Mouse (Mus musculus): ENCODE measurements at regions not wholly inside any gene's neighbourhood (a gene's known extent, or its start where the extent isn't known, plus 50 kb on each side); places are given as distances from the start of the nearest gene placed in this dataset.

GRCm38 (mm10) chr9:52301521-52301920, 133.1 kb upstream of the Zc3h12c start:
- no peak for DNase-seq (ENCODE audit: low spot score in 2 of 2)

- no peak for DNase-seq (ENCODE audit: low spot score in 2 of 2)
These were observed 130.0 kb upstream of the Zc3h12c start for GRCm38 (mm10) chr9:52298329-52298728.

- no peak for DNase-seq (ENCODE audit: low spot score in 2 of 2)
These were observed 126.3 kb upstream of the Zc3h12c start for GRCm38 (mm10) chr9:52294699-52295098.

- no peak for DNase-seq (ENCODE audit: low spot score in 2 of 2)
These were observed 120.7 kb upstream of the Zc3h12c start for GRCm38 (mm10) chr9:52289069-52289468.

GRCm38 (mm10) chr9:52287761-52288275, 119.4 kb upstream of the Zc3h12c start:
- no peak for DNase-seq (ENCODE audit: low spot score in 2 of 2)

DNA sequence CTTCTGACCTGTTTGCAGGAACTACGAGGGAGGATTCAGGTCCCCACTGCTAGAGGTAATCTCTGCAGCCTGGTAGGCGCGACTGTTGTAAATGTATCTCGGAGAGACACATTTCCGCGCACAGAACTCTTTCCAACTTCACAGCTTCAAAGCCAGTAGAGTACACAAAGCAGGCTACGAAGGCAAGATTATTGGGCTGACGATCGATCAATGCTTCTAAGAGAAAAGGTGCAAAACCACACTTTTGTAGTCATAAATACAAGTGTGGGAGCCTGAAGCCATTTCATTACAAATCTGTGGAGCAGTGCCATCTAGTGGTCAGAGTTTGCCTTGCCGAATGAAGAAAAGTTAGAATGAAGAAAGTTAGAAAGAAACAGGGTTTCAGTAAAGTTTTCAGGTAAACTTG, 118.9 kb upstream of the Zc3h12c start:
- DNase-seq (ENCODE audit: low spot score in 2 of 2): peak in 1 of 2 experiments; percentile 40

- no peak for DNase-seq (ENCODE audit: low spot score in 2 of 2)
These were observed 117.7 kb upstream of the Zc3h12c start for GRCm38 (mm10) chr9:52286104-52286503.

DNA sequence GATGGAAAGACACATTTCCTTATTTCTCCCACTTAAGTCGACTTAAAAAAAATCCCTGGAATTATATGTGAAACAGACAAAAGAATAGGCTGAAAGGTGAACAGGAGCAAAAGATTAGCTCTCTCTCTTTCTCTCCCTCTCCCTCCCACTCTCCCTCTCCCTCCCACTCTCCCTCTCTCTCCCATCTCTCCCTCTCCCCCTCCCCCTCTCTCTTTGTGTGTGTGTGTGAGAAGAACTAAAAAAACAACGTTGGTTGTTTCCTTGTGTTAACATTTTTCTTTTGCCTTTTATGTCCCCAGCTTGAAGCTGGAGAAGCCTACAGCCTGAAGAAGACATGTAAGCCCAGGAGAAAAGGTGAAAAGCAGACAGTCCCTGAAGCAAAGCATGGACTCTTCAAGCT, 115.2 kb upstream of the Zc3h12c start:
- no peak for DNase-seq (ENCODE audit: low spot score in 2 of 2)

DNA sequence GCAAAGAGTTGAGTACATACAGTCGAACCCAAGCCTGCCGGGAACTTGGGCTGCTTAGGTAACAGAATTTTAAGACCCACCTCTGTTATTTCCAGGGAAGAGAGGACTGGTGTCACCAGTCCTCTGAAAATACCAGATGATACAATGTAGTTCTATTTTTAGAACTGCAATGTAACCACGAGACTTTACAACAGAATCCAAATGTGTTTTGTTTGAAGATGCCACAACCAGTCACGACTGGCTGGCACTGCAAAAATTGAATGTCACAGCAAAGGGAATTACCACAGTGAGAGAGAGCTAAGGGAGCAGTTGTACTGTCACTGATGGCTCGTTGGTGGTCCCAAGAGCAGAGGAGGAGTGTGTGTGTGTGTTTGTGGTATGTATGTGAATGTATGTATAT, 112.6 kb upstream of the Zc3h12c start:
- no peak for DNase-seq (ENCODE audit: low spot score in 2 of 2)

- no peak for DNase-seq (ENCODE audit: low spot score in 2 of 2)
These were observed 112.2 kb upstream of the Zc3h12c start for GRCm38 (mm10) chr9:52280556-52280955.

GRCm38 (mm10) chr9:52278701-52279023, 110.3 kb upstream of the Zc3h12c start:
- no peak for DNase-seq (ENCODE audit: low spot score in 2 of 2)

DNA sequence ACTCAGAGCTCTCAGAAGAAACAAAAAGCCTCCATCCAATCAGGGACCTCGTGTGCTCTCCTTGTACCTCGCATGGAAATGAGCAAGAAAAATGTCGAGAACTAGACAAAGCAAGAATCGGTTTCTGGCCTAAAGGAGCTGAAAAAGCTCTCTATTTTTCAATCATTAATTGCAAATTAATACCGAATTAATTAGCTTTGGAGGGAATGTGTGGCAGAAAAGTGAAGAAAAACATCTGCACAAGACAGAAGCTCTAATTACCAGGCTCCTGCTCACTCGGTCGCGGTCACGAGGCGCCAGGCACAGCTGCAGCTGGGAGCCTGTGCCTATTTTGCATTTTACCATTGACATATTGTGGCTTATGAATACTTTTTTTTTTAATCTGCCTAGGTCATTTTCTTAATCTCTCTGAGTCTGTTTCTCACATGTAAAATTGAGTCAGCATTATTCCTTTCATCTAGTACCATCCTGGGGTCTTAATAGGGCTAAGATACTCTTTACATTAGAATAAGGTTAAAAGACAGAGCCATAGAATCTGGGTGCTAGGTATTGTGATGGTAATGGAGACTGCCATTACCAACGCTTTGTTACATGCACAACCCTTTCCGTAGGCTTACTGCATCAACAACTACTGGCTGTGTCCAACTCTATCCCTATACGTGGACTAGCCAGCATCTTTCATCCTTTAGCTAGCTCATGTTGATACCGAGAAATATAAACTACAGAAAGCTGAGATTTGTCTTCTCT, 109.8 kb upstream of the Zc3h12c start:
- DNase-seq (ENCODE audit: low spot score in 2 of 2): no peak

DNA sequence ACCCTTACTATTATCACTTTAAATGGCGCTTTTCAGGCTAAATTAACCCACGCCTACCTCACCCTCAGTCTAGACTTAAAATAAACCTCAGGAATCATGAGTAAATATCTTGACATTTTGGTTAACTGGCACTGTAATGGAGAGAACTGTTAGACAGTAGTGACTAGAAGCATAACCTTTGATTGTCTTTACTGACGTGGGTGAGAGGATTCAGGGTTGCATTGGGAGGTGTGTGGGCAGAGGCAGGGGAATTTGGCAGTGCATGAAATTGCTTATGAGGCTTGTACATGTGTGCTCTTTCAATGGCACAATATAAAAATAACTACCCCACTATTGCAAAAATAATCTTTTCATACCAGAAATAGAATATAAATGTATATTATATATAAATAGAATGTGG, 105.6 kb upstream of the Zc3h12c start:
- no peak for DNase-seq (ENCODE audit: low spot score in 2 of 2)

DNA sequence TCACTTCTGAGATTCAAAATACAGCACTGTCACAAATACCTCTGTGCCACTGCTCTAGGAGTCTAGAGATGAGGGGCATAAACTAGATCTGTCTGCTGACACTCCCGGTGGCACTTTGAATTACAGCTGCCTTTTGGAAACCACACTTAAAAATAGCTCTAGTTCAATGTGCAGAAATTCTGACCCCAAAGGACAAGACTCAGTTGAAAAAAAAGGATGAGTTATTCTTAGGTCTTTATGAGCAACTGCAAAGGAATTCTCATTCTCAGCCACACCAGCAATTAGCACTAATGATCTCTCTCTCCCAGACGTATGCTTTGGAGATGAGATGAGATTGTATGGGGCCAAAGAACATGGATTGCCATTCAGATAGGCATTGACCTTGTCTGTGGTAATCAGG, 104.3 kb upstream of the Zc3h12c start:
- no peak for DNase-seq (ENCODE audit: low spot score in 2 of 2)

GRCm38 (mm10) chr9:52271345-52272116, 103.2 kb upstream of the Zc3h12c start:
- no peak for DNase-seq (ENCODE audit: low spot score in 2 of 2)

GRCm38 (mm10) chr9:52261538-52261937, 93.2 kb upstream of the Zc3h12c start:
- DNase-seq (ENCODE audit: low spot score in 2 of 2): no peak

- DNase-seq (ENCODE audit: low spot score in 2 of 2): no peak
These were observed 91.1 kb upstream of the Zc3h12c start for GRCm38 (mm10) chr9:52259459-52259858.

DNA sequence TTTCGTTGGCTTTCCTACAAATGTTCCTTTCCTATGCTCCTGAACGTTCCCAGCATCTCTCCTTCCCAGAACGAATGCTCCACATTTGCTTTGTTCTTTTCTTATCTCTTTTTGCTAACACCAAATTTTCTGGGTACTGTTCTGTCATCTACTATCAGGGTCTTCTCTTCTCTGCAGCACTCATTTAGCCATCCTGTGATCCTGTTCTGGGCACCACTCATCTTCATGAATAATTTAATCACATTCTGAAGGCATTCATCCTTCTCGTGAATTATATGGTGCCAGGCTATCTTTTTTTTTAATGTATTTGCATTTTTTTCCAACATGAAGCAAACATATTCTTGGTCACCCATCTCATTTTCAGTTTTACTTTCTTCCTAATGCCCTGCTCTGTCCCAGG, 87.3 kb upstream of the Zc3h12c start:
- no peak for DNase-seq (ENCODE audit: low spot score in 2 of 2)

GRCm38 (mm10) chr9:52254475-52254874, 86.1 kb upstream of the Zc3h12c start:
- DNase-seq (ENCODE audit: low spot score in 2 of 2): no peak

GRCm38 (mm10) chr9:52251455-52251854, 83.1 kb upstream of the Zc3h12c start:
- no peak for DNase-seq (ENCODE audit: low spot score in 2 of 2)

DNA sequence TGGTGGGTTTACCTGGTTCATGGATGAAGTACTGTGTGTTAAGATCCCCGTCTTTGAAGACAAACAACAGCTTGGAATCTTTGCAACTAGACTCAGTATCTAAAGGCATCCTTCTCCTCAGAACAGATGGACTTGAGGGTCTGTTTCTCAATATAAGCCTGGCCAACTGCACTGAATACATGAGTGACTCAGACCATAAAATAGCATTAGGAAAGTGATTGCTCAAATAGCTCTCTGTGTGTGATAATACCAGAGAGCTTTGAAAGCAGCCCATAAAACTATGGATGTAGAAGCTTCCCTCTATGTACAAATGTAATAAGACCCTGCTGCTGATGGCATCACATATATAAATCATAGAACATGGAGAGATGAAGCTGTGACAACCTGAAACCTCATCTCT, 78.3 kb upstream of the Zc3h12c start:
- DNase-seq (ENCODE audit: low spot score in 2 of 2): no peak

- peak; percentile 22 to 33 for DNase-seq (ENCODE audit: low spot score in 2 of 2)
These were observed 75.7 kb upstream of the Zc3h12c start for GRCm38 (mm10) chr9:52244081-52244480.

GRCm38 (mm10) chr9:52243032-52243431, 74.7 kb upstream of the Zc3h12c start:
- no peak for DNase-seq (ENCODE audit: low spot score in 2 of 2)

Measured in left cerebral cortex, adult 8-10 months (tissue).